In the genomic region with DNA sequence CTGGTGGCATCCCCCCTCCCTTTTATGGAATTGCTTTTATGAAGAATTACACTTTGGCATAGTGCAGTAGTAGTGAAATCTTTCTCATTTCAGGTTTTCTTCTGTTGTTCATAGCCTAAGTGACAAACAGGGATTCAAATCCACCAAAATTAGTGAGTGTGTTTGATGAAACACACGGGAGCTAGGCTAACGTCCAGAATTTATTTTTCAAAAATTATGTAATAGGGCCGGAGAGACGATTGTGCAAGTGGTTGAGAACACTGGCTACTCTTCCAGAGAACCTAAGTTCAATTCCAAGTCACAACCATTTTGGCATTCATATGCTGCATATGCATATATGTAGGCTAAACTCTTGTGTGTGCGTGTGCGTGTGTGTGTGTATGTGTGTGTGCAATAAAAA, we compare ENCODE assay signal across 14 mouse cellular contexts.
"Had no signal": no experiment of that assay in that cellular context is flagged by ENCODE, and none has a peak within 500 bp of the region (broad histone marks: within the 10 kb centered on the region; RNA-seq: fewer than 3 reads in every experiment).

No protein-coding gene starts in this region.

- H3K9me3 ChIP-seq: limb, embryonic 12.5 days; limb, embryonic 15.5 days had no signal

- H3K9ac ChIP-seq: limb, embryonic 12.5 days; limb, embryonic 15.5 days; liver, embryonic 14.5 days had no signal

- H3K4me3 ChIP-seq: limb, embryonic 12.5 days; limb, embryonic 15.5 days had no signal

- H3K27ac ChIP-seq: limb, embryonic 12.5 days; limb, embryonic 15.5 days; liver, embryonic 14.5 days had no signal

- H3K36me3 ChIP-seq: limb, embryonic 12.5 days; limb, embryonic 15.5 days had no signal

- H3K27me3 ChIP-seq: limb, embryonic 12.5 days; limb, embryonic 15.5 days had no signal

- DNase-seq: kidney, adult 18-20 months; kidney, adult 9 months; kidney, postnatal 14 days; kidney, postnatal 4 days; left cerebral cortex, postnatal 4 days; lung, adult 2 months; lung, postnatal 14 days; midbrain, embryonic 14.5 days; thymus, adult 18-20 months; thymus, postnatal 36 days had no signal

- H3K4me2 ChIP-seq: limb, embryonic 12.5 days; limb, embryonic 15.5 days; midbrain, embryonic 11.5 days had no signal

- H3K4me1 ChIP-seq: limb, embryonic 12.5 days; limb, embryonic 15.5 days had no signal
